Mouse (Mus musculus) myocyte (in vitro differentiated cells): ENCODE measurements at regions not wholly inside any gene's neighbourhood (a gene's known extent, or its start where the extent isn't known, plus 50 kb on each side); places are given as distances from the start of the nearest gene placed in this dataset.

Experiments used
- H3K27me3 ChIP-seq: one replicate; pipeline ENCODE4 v1.6.1; 2011; ENCODE audit not compliant: control insufficient read depth, insufficient read depth, insufficient read length
- H3K36me3 ChIP-seq: one replicate; pipeline ENCODE4 v1.6.1; 2011; ENCODE audit not compliant: control insufficient read depth, insufficient read depth
- H3K4me2 ChIP-seq: one replicate; pipeline ENCODE4 v1.6.1; 2011; ENCODE audit warnings: low read depth, control low read depth
- H3K4me3 ChIP-seq: one replicate; pipeline ENCODE4 v1.5.1; 2011; ENCODE audit warnings: mild to moderate bottlenecking, control low read depth, moderate library complexity
- H3K79me2 ChIP-seq: one replicate; pipeline ENCODE4 v1.6.1; 2011; ENCODE audit not compliant: control insufficient read depth, insufficient read depth
- H3ac ChIP-seq: one replicate; pipeline ENCODE4 v1.6.1; 2011; ENCODE audit not compliant: control insufficient read depth, insufficient read length
- CEBPB ChIP-seq: IDR thresholded peaks from 2 replicates; pipeline ENCODE4 v1.6.1; 2011; ENCODE audit warnings: mild to moderate bottlenecking, moderate library complexity; ENCODE audit not compliant: poor library complexity, insufficient read depth, severe bottlenecking
- E2F4 ChIP-seq: IDR thresholded peaks from one replicate; pipeline ENCODE4 v1.6.1; 2011; ENCODE audit warnings: mild to moderate bottlenecking, control low read depth, moderate library complexity; ENCODE audit not compliant: insufficient read depth
- MAX ChIP-seq: IDR thresholded peaks from one replicate; pipeline ENCODE4 v1.6.1; 2011; ENCODE audit warnings: low read depth, mild to moderate bottlenecking, control low read depth
- MYOD1 ChIP-seq, 3 experiments: IDR thresholded peaks; one replicate each; pipeline ENCODE4 v1.6.1; 2011; ENCODE audit warnings: control low read depth in 2 of 3, low read depth in 2 of 3, mild to moderate bottlenecking in 2 of 3, moderate library complexity in 1 of 3; ENCODE audit not compliant: insufficient read length in 2 of 3, control insufficient read depth in 1 of 3
- MYOG ChIP-seq, 3 experiments: IDR thresholded peaks; one replicate each; pipeline ENCODE4 v1.6.1; 2011; ENCODE audit warnings: control low read depth in 2 of 3, low read depth in 2 of 3, mild to moderate bottlenecking in 2 of 3; ENCODE audit not compliant: insufficient read length in 2 of 3, control insufficient read depth in 1 of 3, insufficient read depth in 1 of 3
- POLR2A ChIP-seq: IDR thresholded peaks from one replicate; pipeline ENCODE4 v1.6.1; 2011; ENCODE audit warnings: low read depth, mild to moderate bottlenecking, control low read depth, moderate library complexity; ENCODE audit not compliant: insufficient read length
- POLR2AphosphoS2 ChIP-seq: IDR thresholded peaks from one replicate; pipeline ENCODE4 v1.6.1; 2011; ENCODE audit warnings: low read depth, control low read depth; ENCODE audit not compliant: insufficient read length
- REST ChIP-seq: IDR thresholded peaks from one replicate; pipeline ENCODE4 v1.6.1; 2011; ENCODE audit warnings: mild to moderate bottlenecking, control low read depth, moderate library complexity; ENCODE audit not compliant: insufficient read depth, insufficient read length
- SRF ChIP-seq: IDR thresholded peaks from one replicate; pipeline ENCODE4 v1.6.1; 2011; ENCODE audit warnings: low read depth; ENCODE audit not compliant: control insufficient read depth, insufficient read length
- TCF12 ChIP-seq: IDR thresholded peaks from one replicate; pipeline ENCODE4 v1.6.1; 2011; ENCODE audit warnings: mild to moderate bottlenecking, control low read depth; ENCODE audit not compliant: poor library complexity, insufficient read depth, severe bottlenecking
- TCF3 ChIP-seq: IDR thresholded peaks from one replicate; pipeline ENCODE4 v1.6.1; 2011; ENCODE audit warnings: low read depth, control low read depth; ENCODE audit not compliant: insufficient read length
- USF1 ChIP-seq: IDR thresholded peaks from one replicate; pipeline ENCODE4 v1.6.1; 2011; ENCODE audit warnings: low read depth, mild to moderate bottlenecking, control low read depth, moderate library complexity

DNA sequence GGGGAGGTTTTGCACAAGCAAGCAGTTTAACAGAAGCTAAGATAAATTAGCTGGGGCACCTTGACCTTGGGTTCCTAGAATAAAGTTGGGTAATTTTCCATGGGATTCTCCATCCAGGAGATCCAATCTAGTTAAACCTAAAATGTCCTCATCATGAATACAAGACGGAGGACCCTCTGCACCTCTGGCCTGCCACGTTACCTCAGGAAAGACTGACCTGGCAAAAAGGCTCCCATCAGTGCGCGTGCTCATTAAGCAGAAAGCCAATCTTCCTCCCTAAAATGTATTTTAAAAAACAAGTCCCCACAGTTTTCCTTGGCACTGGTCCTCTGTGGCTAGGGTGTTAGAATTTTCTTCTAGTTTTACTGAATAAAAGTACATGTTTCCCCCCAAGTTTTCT lies 134.9 kb downstream of the Foxo1 start:
- no peaks in the 10 kb centered on the region for H3K27me3 ChIP-seq
- no peak overlapping the region for H3K4me3 ChIP-seq
- TF ChIP-seq E2F4 (no peak), POLR2A (no peak), USF1 (no peak), REST (no peak), MYOD1 (IDR thresholded peaks at IDR 0.05; ENCODE audit: control insufficient read depth in 1 of 3, insufficient read length in 2 of 3, low read depth in 2 of 3) (no peak), TCF12 (no peak), TCF3 (no peak), SRF (no peak), CEBPB (no peak), MAX (no peak), MYOG (IDR thresholded peaks at IDR 0.05; ENCODE audit: control insufficient read depth in 1 of 3, insufficient read depth in 1 of 3, insufficient read length in 2 of 3, low read depth in 2 of 3) (no peak), POLR2AphosphoS2 (no peak)
- no peak overlapping the region for H3K4me2 ChIP-seq
- H3K36me3 ChIP-seq = no peaks in the 10 kb centered on the region
- no peak overlapping the region for H3ac ChIP-seq
- H3K79me2 ChIP-seq = no peaks in the 10 kb centered on the region
